Mouse (Mus musculus): ENCODE measurements around the gene Zfp384. TPM values are rescaled to one million over a fixed set of nuclear protein-coding genes. Genes with fewer than 3 reads are reported as not detected.
"Not testable (repeated sequence)": the region's sequence is repeated elsewhere in the genome, so short reads cannot be mapped to it uniquely, and the experiment has no call there.

Zfp384 gene
- polyA plus RNA-seq, 1 experiment from 2014 or later: 12.1 TPM

DNA sequence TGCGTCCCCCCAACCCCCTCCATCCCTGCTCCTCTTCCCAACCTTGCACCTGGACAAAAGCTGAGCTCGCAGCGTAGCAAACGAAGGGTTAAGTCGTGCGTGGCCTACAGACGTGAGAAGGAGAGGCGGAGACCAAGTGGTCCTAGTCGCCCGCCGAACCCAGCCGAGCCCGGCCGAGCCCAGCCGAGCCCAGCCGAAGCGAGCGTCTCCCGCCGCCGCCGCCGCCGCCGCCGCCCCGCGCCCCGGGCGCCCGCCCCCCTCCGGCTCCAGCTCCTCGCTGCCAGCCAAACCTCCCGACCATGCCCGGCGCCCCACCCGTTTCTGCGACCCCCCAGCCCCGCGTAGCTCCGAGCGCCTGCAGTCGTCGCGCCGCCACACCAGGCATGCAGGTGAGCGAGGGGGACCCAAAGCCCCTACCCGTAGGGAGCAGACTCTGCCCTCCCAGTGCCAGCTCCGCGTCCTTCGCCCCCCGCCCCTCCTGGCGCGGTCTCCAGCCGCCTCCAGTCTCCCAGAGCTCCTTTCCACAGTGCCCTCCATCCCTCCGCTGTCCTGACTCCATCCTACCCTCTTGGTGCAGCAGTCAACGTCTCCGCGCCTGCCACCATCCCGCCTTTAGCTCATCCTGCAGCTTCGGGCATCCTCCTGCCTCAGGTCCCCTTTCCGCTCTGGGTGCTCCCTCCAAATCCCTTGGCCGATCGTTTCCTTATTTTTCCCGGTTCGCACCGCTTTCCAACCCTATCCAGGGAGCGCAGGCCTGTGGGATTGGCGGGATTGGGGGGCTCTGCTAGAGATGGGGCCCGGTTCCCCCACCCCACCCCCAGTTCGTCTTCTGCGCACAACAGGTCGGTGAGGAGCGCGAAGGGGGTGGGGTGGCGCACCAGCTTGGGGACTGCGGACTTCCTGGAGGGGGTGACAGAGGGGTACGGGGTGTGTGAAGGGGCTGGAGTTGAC is 12.1 kb upstream of the Zfp384 start, which contains the start of gene Pianp:
Gene Pianp, plus strand, starts transcription at position 144 of the 951 bp plus-strand sequence.
- peaks cover 99% of the 10 kb centered on the region for H3K27me3 ChIP-seq (ENCODE audit: poor library complexity, severe bottlenecking)
- H3K9me3 ChIP-seq: no peaks in the 10 kb centered on the region
- H3K27ac ChIP-seq: peak within 1 kb of the TSS; percentile 83
- peaks cover 36% of the 10 kb centered on the region for H3K4me1 ChIP-seq
- H3K4me3 ChIP-seq: peak within 1 kb of the TSS; percentile 74
- H3K36me3 ChIP-seq (replicated peaks): no peaks in the 10 kb centered on the region
- peak; percentile 77 for DNase-seq (ENCODE audit: extremely low spot score, low spot score)
- under 1% methylated on average over 78 of the region's 78 CpGs for WGBS

DNA sequence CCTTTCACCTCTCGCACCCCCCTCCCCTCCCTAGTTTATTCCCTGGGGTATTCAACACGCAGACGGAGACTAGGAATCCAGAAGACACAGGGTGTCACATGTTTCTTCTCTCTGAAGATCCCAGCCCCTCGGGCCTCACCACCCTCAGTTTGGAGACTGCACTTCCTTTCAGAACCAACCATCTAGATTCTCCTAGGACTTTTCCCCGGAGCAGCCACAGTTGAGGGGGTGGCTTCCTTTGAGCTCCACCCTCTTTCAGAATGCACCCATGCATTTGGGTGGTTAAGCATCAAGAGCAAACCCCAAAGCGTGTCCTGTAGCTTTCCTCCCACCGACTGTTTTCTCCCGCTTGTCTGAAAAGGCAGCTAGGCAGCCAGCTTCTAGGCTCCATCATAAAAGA is 10.9 kb upstream of the Zfp384 start:
- Histone ChIP-seq H3K4me3 (peak overlapping the region; percentile 74; the same call in 1 of the 2 replicates), H3K4me1 (peaks cover 36% of the 10 kb centered on the region), H3K27ac (no peak overlapping the region), H3K36me3 (replicated peaks) (no peaks in the 10 kb centered on the region), H3K27me3 (ENCODE audit: poor library complexity, severe bottlenecking) (peaks cover 99% of the 10 kb centered on the region), H3K9me3 (no peaks in the 10 kb centered on the region)
- WGBS: 7% methylated on average over 8 of the region's 8 CpGs
- DNase-seq (ENCODE audit: extremely low spot score, low spot score): no peak

DNA sequence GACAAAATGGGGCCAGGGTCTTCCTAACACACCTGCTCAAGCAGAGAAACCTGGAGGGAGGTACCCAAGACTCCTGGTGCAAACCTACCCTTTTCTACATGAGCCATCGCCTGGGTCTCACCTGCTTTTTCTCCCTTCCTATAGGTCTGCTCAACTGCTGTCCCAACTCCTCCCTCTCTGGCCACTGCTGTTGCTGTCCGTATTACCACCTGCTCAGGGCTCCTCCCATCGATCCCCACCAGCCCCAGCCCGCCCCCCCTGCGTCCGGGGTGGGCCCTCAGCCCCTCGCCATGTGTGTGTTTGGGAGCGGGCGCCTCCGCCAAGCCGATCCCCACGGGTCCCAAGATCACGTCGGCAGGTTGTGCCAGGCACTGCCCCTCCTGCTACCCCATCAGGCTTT is 9.9 kb upstream of the Zfp384 start:
- WGBS: 31% methylated on average over 14 of the region's 14 CpGs
- no peak for DNase-seq (ENCODE audit: extremely low spot score, low spot score)
- Histone ChIP-seq H3K36me3 (replicated peaks) (no peaks in the 10 kb centered on the region), H3K4me1 (peaks cover 38% of the 10 kb centered on the region), H3K27ac (no peak overlapping the region), H3K9me3 (no peaks in the 10 kb centered on the region), H3K4me3 (0 out of 2 replicates have a peak overlapping the region, but pooled peaks have one; percentile 5), H3K27me3 (ENCODE audit: poor library complexity, severe bottlenecking) (peaks cover 88% of the 10 kb centered on the region)

DNA sequence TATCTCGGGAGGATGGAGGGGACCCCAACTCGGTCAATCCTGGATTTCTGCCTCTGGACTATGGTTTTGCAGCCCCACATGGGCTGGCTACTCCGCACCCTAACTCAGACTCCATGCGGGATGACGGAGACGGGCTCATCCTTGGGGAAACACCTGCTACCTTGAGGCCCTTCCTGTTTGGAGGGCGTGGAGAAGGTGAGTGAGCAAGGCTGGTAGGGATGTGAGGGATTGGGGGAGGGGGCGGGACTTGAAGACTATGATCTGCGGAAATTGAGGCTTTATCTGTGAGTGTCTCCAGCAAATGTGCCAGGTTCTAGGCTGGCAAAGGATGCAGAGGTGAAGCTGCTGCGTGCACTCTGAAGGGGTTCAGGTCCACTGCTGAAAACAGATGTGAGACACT is 9.4 kb upstream of the Zfp384 start:
- WGBS: 35% methylated on average over 10 of the region's 10 CpGs
- H3K9me3 ChIP-seq: no peaks in the 10 kb centered on the region
- H3K4me1 ChIP-seq: peaks cover 37% of the 10 kb centered on the region
- H3K4me3 ChIP-seq: 0 out of 2 replicates have a peak overlapping the region, but pooled peaks have one; percentile 5
- no peak overlapping the region for H3K27ac ChIP-seq
- DNase-seq (ENCODE audit: extremely low spot score, low spot score): no peak
- peaks cover 84% of the 10 kb centered on the region for H3K27me3 ChIP-seq (ENCODE audit: poor library complexity, severe bottlenecking)
- no peaks in the 10 kb centered on the region for H3K36me3 ChIP-seq (replicated peaks)

DNA sequence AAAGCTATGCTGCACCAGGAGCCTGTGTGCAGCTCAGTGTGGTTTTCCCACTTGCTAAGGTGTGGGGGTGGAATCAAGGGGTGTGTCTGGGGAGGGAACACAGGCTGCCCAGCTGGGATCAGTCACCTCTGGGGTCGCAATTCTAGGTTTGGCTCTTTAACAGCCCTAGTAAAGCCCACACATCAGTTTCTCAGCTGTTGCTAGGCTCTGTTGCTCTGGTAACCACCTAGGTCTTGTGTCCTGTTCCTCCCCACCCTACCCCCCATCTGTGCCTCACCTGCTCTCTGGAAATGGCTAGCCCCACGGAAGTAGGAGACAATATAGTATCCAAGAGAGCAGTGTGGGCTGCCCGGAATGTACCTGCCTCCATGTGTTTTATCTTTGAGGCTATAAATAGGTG is 5.2 kb upstream of the Zfp384 start:
- 62% methylated on average over 3 of the region's 3 CpGs for WGBS
- H3K4me3 ChIP-seq: no peak overlapping the region
- H3K4me1 ChIP-seq: peaks cover 27% of the 10 kb centered on the region
- no peaks in the 10 kb centered on the region for H3K9me3 ChIP-seq
- no peaks in the 10 kb centered on the region for H3K36me3 ChIP-seq (replicated peaks)
- H3K27ac ChIP-seq: no peak overlapping the region
- H3K27me3 ChIP-seq (ENCODE audit: poor library complexity, severe bottlenecking): peaks cover 42% of the 10 kb centered on the region
- no peak for DNase-seq (ENCODE audit: extremely low spot score, low spot score)

DNA sequence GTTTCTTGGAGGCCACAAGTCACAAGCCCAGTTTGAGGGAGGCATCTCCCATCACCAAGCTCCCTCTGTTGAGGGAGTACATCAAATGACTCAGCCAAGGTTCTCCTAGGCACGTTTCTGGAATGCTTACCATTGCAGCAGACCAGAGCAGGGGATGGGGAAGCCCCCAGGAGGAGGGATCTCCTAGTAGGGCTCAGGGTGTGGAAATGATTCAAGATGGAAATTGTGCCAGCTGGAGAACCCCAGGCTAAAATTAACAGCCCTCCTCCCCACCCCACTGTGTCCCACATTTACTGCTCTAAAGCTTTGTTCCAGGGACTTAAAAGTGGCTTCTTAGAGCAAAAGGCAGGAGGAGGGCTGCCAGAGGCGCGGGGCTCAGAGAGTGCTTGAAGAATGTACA is 3.9 kb upstream of the Zfp384 start:
- Histone ChIP-seq H3K9me3 (no peaks in the 10 kb centered on the region), H3K4me3 (no peak overlapping the region), H3K4me1 (peaks cover 26% of the 10 kb centered on the region), H3K27ac (no peak overlapping the region), H3K36me3 (replicated peaks) (no peaks in the 10 kb centered on the region), H3K27me3 (ENCODE audit: poor library complexity, severe bottlenecking) (peaks cover 28% of the 10 kb centered on the region)
- 49% methylated on average over 3 of the region's 3 CpGs for WGBS
- no peak for DNase-seq (ENCODE audit: extremely low spot score, low spot score)

DNA sequence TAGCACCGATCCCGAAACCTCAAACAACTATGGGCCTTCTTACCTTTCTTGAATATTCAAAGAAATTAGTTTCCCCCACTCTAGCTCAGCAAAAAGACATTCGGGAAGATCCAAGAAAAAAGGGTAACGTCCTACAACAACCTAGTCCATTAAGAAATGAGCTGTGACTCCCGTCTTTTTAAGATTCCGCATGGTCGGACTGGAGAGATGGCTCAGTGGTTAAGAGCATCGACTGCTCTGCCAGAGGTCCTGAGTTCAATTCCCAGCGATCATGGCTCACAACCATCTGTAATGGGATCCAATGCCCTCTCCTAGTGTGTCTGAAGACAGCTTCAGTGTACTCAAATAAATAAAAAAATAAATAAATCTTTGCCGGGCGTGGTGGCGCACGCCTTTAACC is 885 bp upstream of the Zfp384 start:
- DNase-seq (ENCODE audit: extremely low spot score, low spot score): no peak
- no peaks in the 10 kb centered on the region for H3K9me3 ChIP-seq
- H3K27ac ChIP-seq: peak overlapping the region; percentile 99
- H3K4me1 ChIP-seq: peaks cover 38% of the 10 kb centered on the region
- H3K36me3 ChIP-seq (replicated peaks): peaks cover 27% of the 10 kb centered on the region
- WGBS: 51% methylated on average over 13 of the region's 13 CpGs
- peak overlapping the region; percentile 92 for H3K4me3 ChIP-seq
- H3K27me3 ChIP-seq (ENCODE audit: poor library complexity, severe bottlenecking): no peaks in the 10 kb centered on the region; the same call in none of the 2 replicates

DNA sequence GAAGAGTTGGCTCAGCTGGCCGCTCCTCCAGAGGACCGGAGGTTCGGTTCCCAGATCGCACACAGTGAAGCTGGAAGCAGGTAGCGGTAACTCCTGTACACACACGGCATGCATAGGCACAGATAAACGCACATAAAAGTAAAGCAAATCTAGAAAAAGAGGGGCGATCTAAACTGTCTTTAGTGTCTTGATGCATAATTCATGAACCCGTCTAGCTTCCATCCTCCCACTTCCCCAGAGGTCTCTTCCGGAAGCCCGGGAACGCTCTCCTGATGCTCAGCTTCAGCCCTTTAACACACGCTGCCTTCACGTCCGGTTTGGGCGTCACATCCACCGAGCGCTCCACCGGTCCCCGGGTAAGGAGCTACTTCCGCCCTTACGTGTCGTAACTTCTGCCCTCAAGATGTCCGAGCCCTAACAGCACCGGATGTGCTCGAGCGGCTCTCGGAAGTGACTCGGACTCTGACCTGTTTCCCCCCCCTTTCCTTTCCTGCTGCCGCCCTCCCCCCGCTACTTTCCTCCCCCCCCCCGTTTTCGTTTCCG is 288 bp upstream of the Zfp384 start:
- Histone ChIP-seq H3K9me3 (no peaks in the 10 kb centered on the region), H3K36me3 (replicated peaks) (peaks cover 32% of the 10 kb centered on the region), H3K4me1 (peaks cover 36% of the 10 kb centered on the region), H3K27me3 (ENCODE audit: poor library complexity, severe bottlenecking) (no peaks in the 10 kb centered on the region; the same call in 1 of the 2 replicates), H3K4me3 (peak overlapping the region; percentile 92), H3K27ac (peak overlapping the region; percentile 99)
- WGBS: under 1% methylated on average over 34 of the region's 34 CpGs
- DNase-seq (ENCODE audit: extremely low spot score, low spot score): peak; percentile 99

DNA sequence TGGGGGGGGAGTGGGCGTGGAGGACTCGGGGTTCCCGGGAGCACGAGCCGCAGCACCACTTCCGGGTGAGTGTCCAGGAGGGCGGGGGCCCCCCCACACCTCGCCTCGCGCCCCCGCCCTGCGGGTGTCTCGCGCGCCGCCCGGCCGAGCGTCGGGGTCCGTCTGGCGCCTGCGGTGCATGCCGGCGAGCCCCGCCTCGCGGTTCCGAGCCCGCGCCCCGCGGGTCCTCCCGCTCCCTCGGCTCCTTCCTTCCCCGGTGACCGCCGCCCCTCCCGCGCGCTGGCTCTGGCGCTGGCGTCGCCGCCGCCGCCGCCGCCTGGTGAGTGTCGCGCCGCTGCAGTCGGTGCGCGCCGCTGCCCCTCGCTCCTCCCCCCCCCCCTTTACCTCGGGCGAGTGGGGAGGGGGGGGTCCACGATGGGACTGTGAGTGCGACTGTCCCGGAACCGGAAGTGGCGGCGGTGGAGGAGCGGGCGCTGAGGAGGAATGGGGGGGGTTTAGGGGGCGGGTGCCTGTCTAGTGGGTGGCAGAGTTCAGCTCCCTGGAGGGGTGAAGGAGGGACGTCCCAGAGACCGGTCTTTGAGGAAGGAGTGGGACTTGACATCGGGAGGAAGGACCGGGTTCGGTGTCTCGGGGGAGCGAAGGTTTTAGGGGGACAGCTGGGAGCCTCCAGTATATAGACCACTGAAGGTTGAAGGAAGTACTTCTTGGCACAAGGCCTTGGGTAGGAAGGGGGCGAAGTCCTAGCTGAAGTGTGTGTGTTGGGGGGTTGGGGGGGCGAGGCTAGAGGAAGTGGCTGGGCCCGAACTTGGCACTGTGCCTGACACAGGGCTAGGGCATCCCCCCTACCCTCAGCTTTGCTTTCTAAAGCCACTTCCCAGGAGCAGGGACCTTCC is 482 bp downstream of the Zfp384 start:
- H3K36me3 ChIP-seq (replicated peaks): peaks cover 40% of the 10 kb centered on the region
- H3K27me3 ChIP-seq (ENCODE audit: poor library complexity, severe bottlenecking): no peaks in the 10 kb centered on the region; the same call in 1 of the 2 replicates
- peak overlapping the region; percentile 92 for H3K4me3 ChIP-seq
- H3K4me1 ChIP-seq: peaks cover 29% of the 10 kb centered on the region
- peak; percentile 84 for DNase-seq (ENCODE audit: extremely low spot score, low spot score)
- WGBS: 1% methylated on average over 70 of the region's 78 CpGs
- H3K9me3 ChIP-seq: no peaks in the 10 kb centered on the region
- peak overlapping the region; percentile 99 for H3K27ac ChIP-seq

DNA sequence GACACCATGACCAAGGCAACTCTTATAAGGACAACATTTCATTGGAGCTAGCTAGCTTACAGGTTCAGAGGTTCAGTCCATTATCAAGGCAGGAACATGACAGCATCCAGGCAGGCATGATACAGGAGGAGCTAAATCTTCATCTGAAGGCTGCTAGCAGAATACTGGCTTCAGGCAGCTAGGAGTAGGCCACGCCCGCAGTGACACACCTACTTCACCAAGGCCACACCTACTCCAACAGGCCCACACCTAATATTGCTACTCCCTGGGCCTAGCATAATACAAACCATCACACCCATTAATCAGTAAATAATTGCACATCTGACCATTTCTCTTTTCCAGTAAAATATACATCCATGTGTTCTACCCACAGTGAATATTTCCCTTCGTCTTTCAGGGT is 8.7 kb downstream of the Zfp384 start:
- H3K4me3 ChIP-seq: no peak overlapping the region
- H3K27ac ChIP-seq: no peak overlapping the region
- WGBS: 94% methylated on average over 3 of the region's 3 CpGs
- H3K36me3 ChIP-seq (replicated peaks): peaks cover 98% of the 10 kb centered on the region
- H3K4me1 ChIP-seq: no peaks in the 10 kb centered on the region
- no peaks in the 10 kb centered on the region for H3K27me3 ChIP-seq (ENCODE audit: poor library complexity, severe bottlenecking)
- DNase-seq (ENCODE audit: extremely low spot score, low spot score): no peak
- H3K9me3 ChIP-seq: no peaks in the 10 kb centered on the region

DNA sequence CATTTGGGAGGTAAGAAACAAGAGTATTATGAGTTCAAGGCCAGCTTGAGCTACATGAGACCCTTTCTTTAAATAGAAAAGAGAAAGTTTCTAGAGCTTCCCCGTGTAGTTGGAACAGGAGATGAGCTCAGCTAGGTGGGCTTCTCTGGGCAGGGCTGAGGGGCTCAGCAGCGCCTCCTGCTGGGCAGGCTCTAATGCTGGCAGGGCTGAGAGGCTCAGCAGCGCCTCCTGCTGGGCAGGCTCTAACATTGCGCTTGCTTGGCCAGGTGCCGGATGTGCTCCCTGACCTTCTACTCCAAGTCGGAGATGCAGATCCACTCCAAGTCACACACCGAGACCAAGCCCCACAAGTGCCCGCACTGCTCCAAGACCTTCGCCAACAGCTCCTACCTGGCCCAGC is 21.6 kb downstream of the Zfp384 start:
- 35% methylated on average over 8 of the region's 9 CpGs for WGBS
- not testable (repeated sequence) for H3K4me3 ChIP-seq; H3K9me3 ChIP-seq; H3K27ac ChIP-seq; H3K27me3 ChIP-seq (ENCODE audit: poor library complexity, severe bottlenecking); H3K4me1 ChIP-seq
- peaks cover 91% of the 10 kb centered on the region for H3K36me3 ChIP-seq (replicated peaks)
- DNase-seq (ENCODE audit: extremely low spot score, low spot score): peak; percentile 74

DNA sequence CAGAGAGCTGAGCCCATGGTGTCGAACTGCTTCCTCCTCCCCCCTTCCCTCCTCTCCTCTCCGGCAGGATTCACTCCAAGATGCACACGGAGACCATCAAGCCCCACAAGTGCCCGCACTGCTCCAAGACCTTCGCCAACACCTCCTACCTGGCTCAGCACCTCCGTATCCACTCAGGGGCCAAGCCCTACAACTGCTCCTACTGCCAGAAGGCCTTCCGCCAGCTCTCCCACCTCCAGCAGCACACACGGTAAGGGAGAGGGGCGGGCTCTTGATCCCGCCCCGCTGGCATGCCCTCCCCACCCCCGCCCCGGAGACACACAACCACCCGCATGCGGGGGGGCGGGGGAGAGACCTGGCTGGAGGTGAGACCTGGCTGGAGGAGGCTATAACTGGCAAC is 22.7 kb downstream of the Zfp384 start:
- no peak for DNase-seq (ENCODE audit: extremely low spot score, low spot score)
- Histone ChIP-seq H3K9me3 (no peaks in the 10 kb centered on the region), H3K36me3 (replicated peaks) (peaks cover 90% of the 10 kb centered on the region)

More for the DNA sequence above, 22.7 kb downstream of the Zfp384 start:
- H3K4me3 ChIP-seq: no peak overlapping the region
- no peaks in the 10 kb centered on the region for H3K4me1 ChIP-seq
- H3K27ac ChIP-seq: no peak overlapping the region
- WGBS: 93% methylated on average over 16 of the region's 16 CpGs
- H3K27me3 ChIP-seq (ENCODE audit: poor library complexity, severe bottlenecking): no peaks in the 10 kb centered on the region

Measured in forebrain, embryonic 10.5 days (tissue).